Mouse (Mus musculus) stomach, postnatal 0 days (tissue): ENCODE results near the gene Ildr2. TPM values are rescaled to one million over a fixed set of nuclear protein-coding genes. Genes with fewer than 3 reads are reported as not detected.

Experiments
- ATAC-seq: fragments of 200-750 bp; cut with Nextera tagmentation; 2 replicates; pipeline ENCODE4 v1.8.0; 2017; ENCODE audit not compliant: low FRiP score, low TSS enrichment
- DNase-seq: peaks from one replicate; pipeline ENCODE4 v3.0.0-alpha.2; 2016; ENCODE audit warnings: low spot score
- H3K27ac ChIP-seq: fragments of 300-500 bp; sonication (generic); replicated peaks from 2 replicates; pipeline ENCODE4 v1.5.1; 2014; ENCODE audit warnings: mild to moderate bottlenecking, control low read depth
- H3K27me3 ChIP-seq: fragments of 300-500 bp; sonication (generic); 2 replicates; pipeline ENCODE4 v1.6.1; 2014; ENCODE audit warnings: low read length; ENCODE audit not compliant: control insufficient read depth, insufficient read depth
- H3K36me3 ChIP-seq: fragments of 300-500 bp; sonication (generic); 2 replicates; pipeline ENCODE4 v1.6.1; 2014; ENCODE audit warnings: low read length, mixed read lengths; ENCODE audit not compliant: control insufficient read depth, insufficient read depth
- H3K4me1 ChIP-seq: fragments of 300-500 bp; sonication (generic); replicated peaks from 2 replicates; pipeline ENCODE4 v1.6.1; 2014; ENCODE audit warnings: antibody characterized with exemption; ENCODE audit not compliant: control insufficient read depth, insufficient read depth
- H3K4me2 ChIP-seq: fragments of 300-500 bp; sonication (generic); replicated peaks from 2 replicates; pipeline ENCODE4 v1.6.1; 2014; ENCODE audit warnings: low read depth, mild to moderate bottlenecking, control low read depth, moderate library complexity
- H3K4me3 ChIP-seq: fragments of 300-500 bp; sonication (generic); 2 replicates; pipeline ENCODE4 v1.5.1; 2014; ENCODE audit warnings: low read depth, low read length, control low read depth
- H3K9ac ChIP-seq: fragments of 300-500 bp; sonication (generic); 2 replicates; pipeline ENCODE4 v1.6.1; 2014; ENCODE audit warnings: mild to moderate bottlenecking, low read length, control low read depth, mixed read lengths
- H3K9me3 ChIP-seq: fragments of 300-500 bp; sonication (generic); 2 replicates; pipeline ENCODE4 v1.6.1; 2016; ENCODE audit warnings: low read length; ENCODE audit not compliant: control insufficient read depth
- CTCF ChIP-seq: IDR thresholded peaks from 2 replicates; pipeline ENCODE4 v1.5.1; 2016; ENCODE audit warnings: antibody characterized with exemption, low read depth, mild to moderate bottlenecking, moderate library complexity
- EP300 ChIP-seq: optimal IDR thresholded peaks from 2 replicates; pipeline ENCODE3; 2016; ENCODE audit warnings: antibody characterized with exemption
- WGBS: fragments of 180-500 bp; shearing (Covaris S2); extraction: QIAGEN DNeasy Blood & Tissue Kit; methylation state at CpG from one replicate; pipeline ENCODE4 v1.1.7; 2014; 5-methylcytosine and 5-hydroxymethylcytosine counted together
- polyA plus RNA-seq: library from polyadenylated mRNA; unstranded; fragments of >200 nt; fragmentation: Nextera tagmentation; extraction: Ambion mirVana; gene quantifications from 2 replicates; pipeline ENCODE4 v1.2.1, GENCODE M21; 2015

Ildr2 gene
- polyA plus RNA-seq, 1 experiment from 2014 or later = 0.64 TPM

DNA sequence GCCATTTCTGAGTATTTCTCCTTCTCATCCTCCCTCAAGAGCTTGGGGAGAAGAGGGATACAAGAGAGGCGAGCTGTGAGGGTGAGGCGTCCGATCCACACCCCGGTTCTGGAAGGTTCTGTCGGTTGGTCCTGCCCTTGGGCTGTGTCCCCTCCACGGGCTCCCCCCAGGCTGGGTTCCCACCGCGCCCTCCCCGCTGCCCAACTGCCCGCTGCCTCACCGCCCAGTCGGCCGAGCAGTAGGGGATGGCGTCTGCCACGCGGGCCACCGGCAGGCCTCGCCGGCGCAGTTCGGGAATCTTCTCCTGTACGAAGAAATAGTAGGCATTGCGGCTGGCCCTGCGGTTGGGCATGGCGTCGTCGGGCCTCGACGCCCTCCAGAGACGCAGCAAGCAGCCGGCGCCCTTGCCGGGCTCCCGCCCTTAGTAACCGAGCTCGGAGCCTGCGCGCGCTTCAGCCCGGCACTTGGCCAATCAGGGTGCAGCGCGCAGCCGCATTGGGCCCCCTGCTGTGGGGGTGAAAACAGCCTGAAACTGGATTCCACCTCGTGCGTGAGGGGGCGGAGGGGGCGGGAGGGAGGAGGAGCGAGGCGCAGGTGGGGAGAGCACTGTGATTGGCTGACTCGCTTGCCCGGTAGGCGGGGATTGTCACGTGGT, 15.5 kb upstream of the Ildr2 start, which contains the start of gene Mael:
Gene Mael, minus strand, starts transcription at position 433 of the 655 bp plus-strand sequence.
- Histone ChIP-seq H3K36me3 (no peaks in the 10 kb centered on the region), H3K27ac (no peak within 1 kb of the TSS), H3K4me1 (no peaks in the 10 kb centered on the region), H3K9ac (no peak within 1 kb of the TSS), H3K4me2 (no peak within 1 kb of the TSS), H3K27me3 (no peaks in the 10 kb centered on the region), H3K4me3 (no peak within 1 kb of the TSS), H3K9me3 (no peaks in the 10 kb centered on the region)
- DNase-seq = no peak
- no peak for TF ChIP-seq EP300
- TF ChIP-seq CTCF = no peak
- no peak for ATAC-seq
- 84% methylated on average over 52 of the region's 53 CpGs for WGBS

DNA sequence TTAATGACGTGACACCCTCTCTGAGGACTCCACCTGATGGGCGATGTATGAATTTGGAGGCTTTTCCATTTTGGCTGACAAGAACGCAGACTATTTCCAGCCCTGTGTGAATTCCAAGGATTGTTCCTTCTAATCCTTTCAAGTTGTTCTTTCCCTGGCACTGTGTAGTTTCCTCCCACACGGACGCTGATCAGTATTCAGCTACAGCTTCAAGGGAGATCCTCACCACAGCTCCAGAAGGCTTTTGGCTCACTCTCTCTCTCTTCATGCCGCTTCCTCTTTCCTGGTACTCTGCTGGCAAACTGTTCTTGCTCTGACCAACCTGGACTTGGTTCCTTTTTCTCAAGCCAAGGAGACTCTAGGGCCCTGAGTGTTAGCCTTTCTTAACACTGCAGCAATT, 9.7 kb upstream of the Ildr2 start:
- no peak overlapping the region for H3K9ac ChIP-seq
- H3K27me3 ChIP-seq = no peaks in the 10 kb centered on the region
- H3K27ac ChIP-seq = no peak overlapping the region
- H3K4me3 ChIP-seq = no peak overlapping the region
- TF ChIP-seq EP300 (no peak), CTCF (no peak)
- ATAC-seq (no peak), DNase-seq (no peak)
- H3K36me3 ChIP-seq = no peaks in the 10 kb centered on the region
- 76% methylated on average over 6 of the region's 6 CpGs for WGBS
- H3K9me3 ChIP-seq = no peaks in the 10 kb centered on the region
- no peaks in the 10 kb centered on the region for H3K4me1 ChIP-seq
- no peak overlapping the region for H3K4me2 ChIP-seq

DNA sequence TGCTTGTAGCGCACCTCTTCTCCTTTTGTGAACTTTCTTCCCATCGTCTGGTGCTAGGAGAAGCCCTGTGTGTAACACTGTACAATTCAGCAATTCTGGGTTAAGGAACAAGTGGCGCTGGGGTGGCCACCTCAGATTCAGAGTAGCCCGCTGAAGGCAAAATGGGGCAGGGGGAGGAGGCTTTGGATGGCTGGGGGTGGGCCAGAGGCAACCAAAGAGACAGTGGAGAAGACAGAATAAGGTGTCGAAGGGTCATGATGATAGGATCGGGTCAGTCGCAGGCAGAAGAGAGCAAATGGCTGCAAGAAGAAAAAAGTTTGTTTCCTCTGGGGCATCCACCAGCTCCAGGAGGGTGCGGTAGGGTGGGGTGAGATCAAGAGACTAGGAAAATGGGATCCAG, 1.2 kb downstream of the Ildr2 start:
- Histone ChIP-seq H3K4me1 (0 out of 2 replicates have a peak, but pooled peaks cover 2% of the 10 kb centered on the region), H3K27ac (no peak overlapping the region), H3K27me3 (peaks cover 2% of the 10 kb centered on the region; the same call in 1 of the 2 replicates), H3K4me3 (no peak overlapping the region), H3K4me2 (no peak overlapping the region), H3K9me3 (no peaks in the 10 kb centered on the region), H3K36me3 (no peaks in the 10 kb centered on the region), H3K9ac (no peak overlapping the region)
- DNase-seq (no peak), ATAC-seq (no peak)
- 60% methylated on average over 8 of the region's 8 CpGs for WGBS
- TF ChIP-seq EP300 (no peak), CTCF (no peak)

DNA sequence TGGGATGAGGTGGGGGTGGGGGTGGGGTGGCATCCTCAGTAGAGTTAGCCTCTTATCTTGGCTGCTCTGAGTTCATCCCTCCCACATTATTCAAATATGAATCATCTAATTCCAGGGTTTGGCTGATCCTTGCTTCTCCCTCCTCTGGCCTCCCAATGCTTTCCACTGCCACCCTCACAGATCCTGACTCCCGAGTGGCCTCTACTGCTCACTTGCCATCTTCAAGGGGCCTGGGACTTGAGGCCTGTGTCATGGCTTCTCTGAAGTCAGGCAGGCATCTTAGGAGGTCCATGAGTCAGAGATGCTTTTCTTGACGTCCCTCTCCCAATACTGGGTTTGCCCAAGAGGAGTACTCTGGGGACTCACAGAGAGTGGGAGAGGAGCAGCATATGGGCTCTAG, 1.7 kb downstream of the Ildr2 start:
- Histone ChIP-seq H3K9me3 (no peaks in the 10 kb centered on the region), H3K9ac (no peak overlapping the region), H3K4me3 (no peak overlapping the region), H3K27me3 (peaks cover 2% of the 10 kb centered on the region; the same call in 1 of the 2 replicates), H3K36me3 (no peaks in the 10 kb centered on the region), H3K4me2 (no peak overlapping the region), H3K27ac (no peak overlapping the region), H3K4me1 (0 out of 2 replicates have a peak, but pooled peaks cover 2% of the 10 kb centered on the region)
- no peak for ATAC-seq
- TF ChIP-seq CTCF (no peak), EP300 (no peak)
- 43% methylated on average over 2 of the region's 2 CpGs for WGBS
- DNase-seq = no peak

DNA sequence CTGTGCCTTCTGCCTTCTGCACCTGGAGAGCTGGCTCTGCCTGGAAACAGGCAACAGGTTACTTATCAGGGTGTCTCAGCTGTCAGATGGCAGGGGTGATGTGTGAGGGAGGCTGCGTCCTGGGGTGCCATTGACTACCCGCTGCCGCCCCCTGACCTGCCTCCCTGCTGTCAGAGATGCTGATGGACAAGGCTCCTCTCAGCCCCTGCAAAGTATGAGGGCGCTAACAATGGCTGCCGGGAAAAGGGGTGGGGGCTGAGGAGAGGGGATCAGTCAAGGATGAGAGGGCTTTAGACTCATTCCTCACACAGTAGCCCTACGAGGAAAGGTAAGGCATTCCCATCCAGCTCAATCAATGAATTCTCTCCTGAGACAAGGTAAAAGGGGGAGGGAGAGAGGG, 2.4 kb downstream of the Ildr2 start:
- no peaks in the 10 kb centered on the region for H3K9me3 ChIP-seq
- H3K36me3 ChIP-seq = no peaks in the 10 kb centered on the region
- H3K4me2 ChIP-seq = no peak overlapping the region
- H3K4me3 ChIP-seq = no peak overlapping the region
- 17% methylated on average over 6 of the region's 6 CpGs for WGBS
- peaks cover 2% of the 10 kb centered on the region; the same call in 1 of the 2 replicates for H3K27me3 ChIP-seq
- DNase-seq (no peak), ATAC-seq (no peak)
- H3K27ac ChIP-seq = no peak overlapping the region
- TF ChIP-seq CTCF (no peak), EP300 (no peak)
- 0 out of 2 replicates have a peak, but pooled peaks cover 2% of the 10 kb centered on the region for H3K4me1 ChIP-seq
- H3K9ac ChIP-seq = no peak overlapping the region

DNA sequence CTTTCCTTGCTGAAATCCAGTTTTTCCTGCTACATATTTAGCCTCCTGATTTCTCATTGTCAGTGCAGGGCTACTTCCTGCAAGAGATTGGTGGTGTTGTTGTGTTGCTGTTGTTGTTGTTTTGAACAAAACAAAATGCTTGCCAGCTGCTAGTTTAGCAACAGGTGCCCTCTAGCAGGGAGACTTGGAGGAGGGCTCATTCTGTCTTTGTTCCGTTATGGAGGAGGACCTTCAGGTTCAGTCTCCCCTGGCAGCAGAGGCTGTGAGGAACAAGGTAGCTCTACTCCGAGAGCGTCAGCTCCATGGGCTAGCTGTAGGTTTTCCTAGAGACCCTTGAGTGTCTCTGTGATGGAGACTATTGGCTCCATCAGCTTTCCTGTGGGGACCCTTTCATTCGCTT, 3.0 kb downstream of the Ildr2 start:
- Histone ChIP-seq H3K9ac (no peak overlapping the region), H3K4me3 (no peak overlapping the region), H3K4me2 (no peak overlapping the region), H3K9me3 (no peaks in the 10 kb centered on the region), H3K36me3 (no peaks in the 10 kb centered on the region), H3K4me1 (0 out of 2 replicates have a peak, but pooled peaks cover 2% of the 10 kb centered on the region), H3K27ac (no peak overlapping the region), H3K27me3 (peaks cover 2% of the 10 kb centered on the region; the same call in 1 of the 2 replicates)
- no peak for TF ChIP-seq CTCF
- TF ChIP-seq EP300 = no peak
- DNase-seq (no peak), ATAC-seq (no peak)
- 68% methylated on average over 4 of the region's 4 CpGs for WGBS
